Mouse (Mus musculus): Measurements from ENCODE around the gene Mettl18. TPM values are rescaled to one million over a fixed set of nuclear protein-coding genes. Genes with fewer than 3 reads are reported as not detected.
"Not testable (repeated sequence)": the region's sequence is repeated elsewhere in the genome, so short reads cannot be mapped to it uniquely, and the experiment has no call there.

Mettl18 gene
- polyA plus RNA-seq, 1 experiment from 2014 or later, result 9.6 TPM

GRCm38 (mm10) chr1:164009235-164009634 lies 14.5 kb downstream of the Mettl18 start:
- ATAC-seq (ENCODE audit: low FRiP score, low read depth), result no peak
- 42% methylated on average over 2 of the region's 2 CpGs for WGBS

GRCm38 (mm10) chr1:164014616-164015015 lies 19.9 kb downstream of the Mettl18 start:
- Histone ChIP-seq H3K9ac (no peak overlapping the region), H3K27ac (no peak overlapping the region), H3K4me3 (no peak overlapping the region), H3K27me3 (replicated peaks) (no peaks in the 10 kb centered on the region), H3K9me3 (no peaks in the 10 kb centered on the region), H3K4me1 (no peaks in the 10 kb centered on the region), H3K36me3 (no peaks in the 10 kb centered on the region), H3K4me2 (replicated peaks) (no peak overlapping the region)
- ATAC-seq (ENCODE audit: low FRiP score, low read depth), result no peak
- WGBS, result 73% methylated on average over 1 of the region's 1 CpGs

More at GRCm38 (mm10) chr1:164009235-164009634, 14.5 kb downstream of the Mettl18 start:
- H3K4me1 ChIP-seq, result no peaks in the 10 kb centered on the region
- no peak overlapping the region for H3K9ac ChIP-seq
- H3K4me2 ChIP-seq (replicated peaks), result no peak overlapping the region
- H3K4me3 ChIP-seq, result no peak overlapping the region
- H3K36me3 ChIP-seq, result no peaks in the 10 kb centered on the region
- H3K9me3 ChIP-seq, result no peaks in the 10 kb centered on the region
- no peaks in the 10 kb centered on the region for H3K27me3 ChIP-seq (replicated peaks)
- H3K27ac ChIP-seq, result no peak overlapping the region

- Histone ChIP-seq H3K27ac (no peak overlapping the region), H3K4me2 (replicated peaks) (no peak overlapping the region), H3K36me3 (no peaks in the 10 kb centered on the region), H3K4me1 (no peaks in the 10 kb centered on the region), H3K9me3 (no peaks in the 10 kb centered on the region), H3K4me3 (no peak overlapping the region), H3K9ac (no peak overlapping the region), H3K27me3 (replicated peaks) (no peaks in the 10 kb centered on the region)
- 76% methylated on average over 16 of the region's 16 CpGs for WGBS
- no peak for ATAC-seq (ENCODE audit: low FRiP score, low read depth)
Observed at GRCm38 (mm10) chr1:164018221-164018896, 23.7 kb downstream of the Mettl18 start.

DNA sequence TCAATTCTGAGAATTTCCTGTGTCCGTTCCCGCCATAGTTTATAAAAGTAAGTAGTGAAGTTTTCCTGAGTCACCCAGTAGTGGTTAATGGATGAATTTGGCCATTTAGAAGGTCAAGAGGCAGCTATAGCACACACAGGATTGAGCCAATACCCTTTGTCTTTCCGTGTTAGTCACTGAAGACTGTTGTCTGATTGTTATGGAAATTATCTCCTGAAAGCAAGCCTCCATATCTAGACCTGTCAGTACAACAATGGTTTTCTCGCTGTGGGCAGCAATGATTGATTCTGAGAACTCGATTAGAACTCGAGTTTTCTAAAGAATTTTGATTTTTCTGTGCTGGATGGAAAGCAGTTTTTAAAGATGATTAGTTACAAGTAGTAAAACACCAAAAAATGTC lies 25.1 kb downstream of the Mettl18 start:
- Histone ChIP-seq H3K4me3 (no peak overlapping the region), H3K27me3 (replicated peaks) (no peaks in the 10 kb centered on the region), H3K36me3 (no peaks in the 10 kb centered on the region), H3K27ac (no peak overlapping the region), H3K9ac (no peak overlapping the region), H3K9me3 (no peaks in the 10 kb centered on the region), H3K4me2 (replicated peaks) (no peak overlapping the region), H3K4me1 (no peaks in the 10 kb centered on the region)
- ATAC-seq (ENCODE audit: low FRiP score, low read depth), result no peak
- 32% methylated on average over 6 of the region's 6 CpGs for WGBS

- 96% methylated on average over 3 of the region's 3 CpGs for WGBS
- not testable (repeated sequence) for H3K27me3 ChIP-seq (replicated peaks); H3K4me1 ChIP-seq; H3K36me3 ChIP-seq; H3K4me2 ChIP-seq (replicated peaks); H3K4me3 ChIP-seq; ATAC-seq (ENCODE audit: low FRiP score, low read depth); H3K9ac ChIP-seq; H3K27ac ChIP-seq; H3K9me3 ChIP-seq
Observed at GRCm38 (mm10) chr1:164020746-164021145, 26.1 kb downstream of the Mettl18 start.

- not testable (repeated sequence) for H3K27me3 ChIP-seq (replicated peaks); H3K9ac ChIP-seq; H3K4me1 ChIP-seq; H3K4me2 ChIP-seq (replicated peaks); H3K27ac ChIP-seq; H3K9me3 ChIP-seq; H3K4me3 ChIP-seq; H3K36me3 ChIP-seq; ATAC-seq (ENCODE audit: low FRiP score, low read depth)
- WGBS, result 84% methylated on average over 5 of the region's 5 CpGs
Observed at GRCm38 (mm10) chr1:164022106-164022505, 27.4 kb downstream of the Mettl18 start.

GRCm38 (mm10) chr1:164025685-164026084 lies 31.0 kb downstream of the Mettl18 start:
- Histone ChIP-seq H3K9ac (no peak overlapping the region), H3K36me3 (no peaks in the 10 kb centered on the region), H3K27me3 (replicated peaks) (no peaks in the 10 kb centered on the region), H3K4me3 (no peak overlapping the region), H3K4me2 (replicated peaks) (no peak overlapping the region), H3K27ac (no peak overlapping the region), H3K9me3 (no peaks in the 10 kb centered on the region), H3K4me1 (no peaks in the 10 kb centered on the region)
- 89% methylated on average over 4 of the region's 4 CpGs for WGBS
- ATAC-seq (ENCODE audit: low FRiP score, low read depth), result no peak

GRCm38 (mm10) chr1:164027416-164027815 lies 32.7 kb downstream of the Mettl18 start:
- Histone ChIP-seq H3K27me3 (replicated peaks) (no peaks in the 10 kb centered on the region), H3K4me3 (no peak overlapping the region), H3K4me1 (no peaks in the 10 kb centered on the region), H3K9ac (no peak overlapping the region), H3K9me3 (no peaks in the 10 kb centered on the region), H3K4me2 (replicated peaks) (no peak overlapping the region), H3K36me3 (no peaks in the 10 kb centered on the region), H3K27ac (no peak overlapping the region)
- WGBS, result 63% methylated on average over 5 of the region's 5 CpGs
- no peak for ATAC-seq (ENCODE audit: low FRiP score, low read depth)

- Histone ChIP-seq H3K4me2 (replicated peaks) (no peak overlapping the region), H3K4me3 (no peak overlapping the region), H3K27me3 (replicated peaks) (no peaks in the 10 kb centered on the region), H3K9me3 (no peaks in the 10 kb centered on the region), H3K4me1 (no peaks in the 10 kb centered on the region), H3K27ac (no peak overlapping the region), H3K36me3 (no peaks in the 10 kb centered on the region), H3K9ac (no peak overlapping the region)
- 82% methylated on average over 10 of the region's 10 CpGs for WGBS
- no peak for ATAC-seq (ENCODE audit: low FRiP score, low read depth)
Observed at GRCm38 (mm10) chr1:164040385-164041135, 45.9 kb downstream of the Mettl18 start.

GRCm38 (mm10) chr1:164043549-164043948 lies 48.9 kb downstream of the Mettl18 start:
- no peaks in the 10 kb centered on the region for H3K27me3 ChIP-seq (replicated peaks)
- H3K9me3 ChIP-seq, result no peaks in the 10 kb centered on the region
- H3K4me1 ChIP-seq, result no peaks in the 10 kb centered on the region
- no peak overlapping the region for H3K9ac ChIP-seq
- WGBS, result 68% methylated on average over 3 of the region's 3 CpGs
- no peak overlapping the region for H3K4me2 ChIP-seq (replicated peaks)
- H3K27ac ChIP-seq, result no peak overlapping the region
- no peak for ATAC-seq (ENCODE audit: low FRiP score, low read depth)
- no peak overlapping the region for H3K4me3 ChIP-seq
- H3K36me3 ChIP-seq, result no peaks in the 10 kb centered on the region

Measured in neural tube, embryonic 12.5 days (tissue).